ENCODE assay signal across 8 mouse cellular contexts in the genomic region with DNA sequence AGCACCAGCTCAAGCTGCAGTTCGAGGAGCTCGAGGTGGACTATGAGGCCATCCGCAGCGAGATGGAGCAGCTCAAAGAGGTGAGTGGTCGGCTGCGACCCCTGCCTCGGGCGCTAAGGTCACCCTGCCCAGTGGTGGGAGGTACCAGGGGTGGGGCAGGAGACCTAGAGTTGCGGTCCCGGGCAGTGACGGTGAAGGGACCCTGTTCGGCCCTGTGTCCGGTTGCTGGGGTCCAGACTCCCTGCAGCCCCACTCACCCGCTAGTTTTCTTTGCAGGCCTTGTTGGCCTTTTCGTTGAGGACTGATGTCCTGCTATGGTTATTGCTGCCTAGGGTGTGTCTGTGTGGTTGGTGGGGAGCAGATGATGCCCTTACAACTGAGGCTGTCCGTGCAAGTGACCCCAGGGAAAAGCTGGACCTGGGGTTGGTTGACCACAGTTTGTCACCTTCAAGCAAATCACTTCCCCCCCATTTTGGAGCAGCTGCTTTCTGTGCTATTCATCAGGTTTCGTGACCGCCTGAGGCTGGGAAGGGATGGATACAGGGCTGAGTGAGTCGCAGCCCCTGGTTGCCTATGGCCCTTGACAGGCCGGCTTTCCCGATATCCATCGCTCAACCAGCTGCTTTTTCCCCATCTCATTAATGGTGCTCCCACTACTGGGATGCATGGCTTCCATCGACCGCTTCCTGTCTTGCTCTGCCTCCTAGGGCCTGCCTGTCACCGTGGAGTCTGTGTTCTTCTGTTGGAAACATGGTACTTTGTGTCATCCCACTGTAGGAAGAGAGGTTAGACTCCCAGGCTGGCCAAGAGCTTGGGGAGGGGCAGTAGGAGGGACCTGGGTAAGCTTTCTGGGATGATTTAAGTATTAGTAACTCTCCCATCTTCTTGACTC. TPM values are rescaled to one million over a fixed set of nuclear protein-coding genes. Genes with fewer than 3 reads are reported as not detected.
DNase-seq lines count a peak whose midpoint lies in the region; ATAC-seq and TF ChIP-seq lines count a peak whose summit lies in the region.

No protein-coding gene starts in this region.

- peak overlapping the region; percentile 86 for H3K9ac ChIP-seq in hindbrain, embryonic 15.5 days
- H3K9ac ChIP-seq in midbrain, embryonic 12.5 days (replicated peaks), result peak overlapping the region; percentile 79

- 12% methylated on average over 25 of the region's 25 CpGs for WGBS in embryonic facial prominence, embryonic 10.5 days
- WGBS in hindbrain, embryonic 15.5 days, result 4% methylated on average over 25 of the region's 25 CpGs
- WGBS in midbrain, embryonic 12.5 days, result 12% methylated on average over 25 of the region's 25 CpGs

- intact Hi-C loops in left cerebral cortex, adult 2 months (cut with DNase I), result loop anchor here (1.0 to 5.0 kb wide), 3 partner anchors 29 to 310 kb away; partner anchors contain the start of genes Cenpp, Ippk and Nol8

- peak overlapping the region; percentile 78 for H3K4me2 ChIP-seq in hindbrain, embryonic 15.5 days
- H3K4me2 ChIP-seq in midbrain, embryonic 12.5 days (replicated peaks), result peak overlapping the region; percentile 79

- no peak; the same call in 1 of the 2 replicates for ATAC-seq in hindbrain, embryonic 15.5 days (ENCODE audit: low FRiP score, low read depth)
- no peak for ATAC-seq in midbrain, embryonic 12.5 days (ENCODE audit: low FRiP score, low read depth)
- no peak for ATAC-seq in monocyte, adult 5-6 weeks (replicated peaks; ENCODE audit: insufficient number of reproducible peaks, low FRiP score, low TSS enrichment, poor library complexity, severe bottlenecking)

- H3K36me3 ChIP-seq in embryonic facial prominence, embryonic 10.5 days (replicated peaks), result 0 out of 2 replicates have a peak, but pooled peaks cover 7% of the 10 kb centered on the region
- H3K36me3 ChIP-seq in hindbrain, embryonic 15.5 days, result no peaks in the 10 kb centered on the region
- H3K36me3 ChIP-seq in midbrain, embryonic 12.5 days, result no peaks in the 10 kb centered on the region

- H3K9me3 ChIP-seq in embryonic facial prominence, embryonic 10.5 days, result no peaks in the 10 kb centered on the region
- H3K9me3 ChIP-seq in hindbrain, embryonic 15.5 days, result no peaks in the 10 kb centered on the region
- H3K9me3 ChIP-seq in midbrain, embryonic 12.5 days, result no peaks in the 10 kb centered on the region

- no peak for DNase-seq in left cerebral cortex, adult 2 months (ENCODE audit: extremely low spot score in 1 of 2, low spot score in 2 of 2)
- no peak for DNase-seq in left cerebral cortex, adult 8-10 months (ENCODE audit: low spot score in 2 of 2)
- no peak for DNase-seq in embryonic facial prominence, embryonic 10.5 days (ENCODE audit: low spot score)
- no peak for DNase-seq in cerebellum, postnatal 36 days
- DNase-seq in frontal cortex, postnatal 25 days (ENCODE audit: low spot score in 2 of 2), result no peak

- TF ChIP-seq CTCF in left cerebral cortex, adult 2 months (IDR thresholded peaks at IDR 0.05), result no peak

- H3K4me3 ChIP-seq in left cerebral cortex, adult 2 months, result peak overlapping the region; percentile 99
- H3K4me3 ChIP-seq in embryonic facial prominence, embryonic 10.5 days, result peak overlapping the region; percentile 95
- peak overlapping the region; percentile 80 for H3K4me3 ChIP-seq in hindbrain, embryonic 15.5 days
- H3K4me3 ChIP-seq in midbrain, embryonic 12.5 days, result peak overlapping the region; percentile 73

- H3K27ac ChIP-seq in left cerebral cortex, adult 2 months, result peak overlapping the region; percentile 91
- H3K27ac ChIP-seq in embryonic facial prominence, embryonic 10.5 days (replicated peaks), result peak overlapping the region; percentile 91
- peak overlapping the region; percentile 91 for H3K27ac ChIP-seq in hindbrain, embryonic 15.5 days (replicated peaks)
- H3K27ac ChIP-seq in midbrain, embryonic 12.5 days (replicated peaks), result peak overlapping the region; percentile 50; the same call in 1 of the 2 replicates

- no peaks in the 10 kb centered on the region for H3K27me3 ChIP-seq in embryonic facial prominence, embryonic 10.5 days (replicated peaks; ENCODE audit: low read depth, poor library complexity, severe bottlenecking)
- H3K27me3 ChIP-seq in hindbrain, embryonic 15.5 days, result no peaks in the 10 kb centered on the region
- no peaks in the 10 kb centered on the region for H3K27me3 ChIP-seq in midbrain, embryonic 12.5 days

- H3K4me1 ChIP-seq in embryonic facial prominence, embryonic 10.5 days, result peaks cover 47% of the 10 kb centered on the region
- H3K4me1 ChIP-seq in hindbrain, embryonic 15.5 days (replicated peaks), result peaks cover 53% of the 10 kb centered on the region
- peaks cover 47% of the 10 kb centered on the region for H3K4me1 ChIP-seq in midbrain, embryonic 12.5 days

RNA-seq across cellular contexts. Expression of gene Bicd2, which starts 0.7 kb away (rescaled TPM):
- total RNA-seq in left cerebral cortex, adult 2 months (2021), result 10 to 100 TPM; 53.9 to 54.6 TPM
- 10 to 100 TPM; 40.2 to 45.5 (median 43.1) TPM for total RNA-seq in left cerebral cortex, adult 8-10 months (2022)
- 32.6 and 33.3 TPM in 2 replicates for polyA plus RNA-seq in embryonic facial prominence, embryonic 10.5 days (2016; fragmentation: Nextera tagmentation; extraction: Ambion mirVana)
- polyA plus RNA-seq in hindbrain, embryonic 15.5 days (2015; fragmentation: Nextera tagmentation; extraction: Ambion mirVana), result 28.7 and 28.9 TPM in 2 replicates
- 36.7 and 38.8 TPM in 2 replicates for polyA plus RNA-seq in midbrain, embryonic 12.5 days (2016; fragmentation: Nextera tagmentation; extraction: Ambion mirVana)
- total RNA-seq in monocyte, adult 5-6 weeks (2017), result 24.4 to 44.2 TPM (median 31.3 TPM) in 3 replicates

RNA-seq across cellular contexts. Expression of gene Fgd3, which starts 22.0 kb away (rescaled TPM):
- total RNA-seq in left cerebral cortex, adult 2 months (2021), result 1 to 10 TPM; 6.7 to 7.1 TPM
- 10 to 100 TPM in 1 of 4 experiments, 1 to 10 TPM in 3; 8.8 to 10.1 (median 8.9) TPM for total RNA-seq in left cerebral cortex, adult 8-10 months (2022)
- 1.2 and 1.3 TPM in 2 replicates for polyA plus RNA-seq in embryonic facial prominence, embryonic 10.5 days (2016; fragmentation: Nextera tagmentation; extraction: Ambion mirVana)
- polyA plus RNA-seq in hindbrain, embryonic 15.5 days (2015; fragmentation: Nextera tagmentation; extraction: Ambion mirVana), result 1.6 and 1.9 TPM in 2 replicates
- polyA plus RNA-seq in midbrain, embryonic 12.5 days (2016; fragmentation: Nextera tagmentation; extraction: Ambion mirVana), result 1.0 and 1.1 TPM in 2 replicates
- 43.6 to 60.8 TPM (median 44.6 TPM) in 3 replicates for total RNA-seq in monocyte, adult 5-6 weeks (2017)
